Mouse (Mus musculus) c-Kit-positive CD71-positive TER-119-positive erythroid progenitor cells, embryonic 14.5 days (primary cell): ENCODE data around the gene Epb41l1.

Source experiments
- DNase-seq: peaks from one replicate; pipeline ENCODE4 v3.0.0-alpha.2; 2013; ENCODE audit warnings: low spot score

The Epb41l1 gene

GRCm38 (mm10) chr2:156460470-156460869 is 39.8 kb downstream of the Epb41l1 start:
- DNase-seq: no peak

- no peak for DNase-seq
These were observed 41.7 kb downstream of the Epb41l1 start for GRCm38 (mm10) chr2:156462154-156463029.

GRCm38 (mm10) chr2:156464416-156464815 is 43.7 kb downstream of the Epb41l1 start:
- no peak for DNase-seq

GRCm38 (mm10) chr2:156467538-156467937 is 46.8 kb downstream of the Epb41l1 start:
- DNase-seq: no peak

GRCm38 (mm10) chr2:156468890-156469289 is 48.2 kb downstream of the Epb41l1 start:
- DNase-seq: no peak

GRCm38 (mm10) chr2:156469508-156469907 is 48.8 kb downstream of the Epb41l1 start:
- DNase-seq: no peak

- DNase-seq: no peak
These were observed 50.2 kb downstream of the Epb41l1 start for GRCm38 (mm10) chr2:156470938-156471337.

- DNase-seq: no peak
These were observed 51.6 kb downstream of the Epb41l1 start for GRCm38 (mm10) chr2:156472336-156472735.

- DNase-seq: no peak
These were observed 53.0 kb downstream of the Epb41l1 start for GRCm38 (mm10) chr2:156473696-156474095.

- no peak for DNase-seq
These were observed 53.4 kb downstream of the Epb41l1 start for GRCm38 (mm10) chr2:156474111-156474510.

GRCm38 (mm10) chr2:156474891-156475284 is 54.2 kb downstream of the Epb41l1 start:
- DNase-seq: no peak

- DNase-seq: peak; percentile 13
These were observed 54.8 kb downstream of the Epb41l1 start for GRCm38 (mm10) chr2:156475285-156476110.

GRCm38 (mm10) chr2:156476111-156476747 is 55.5 kb downstream of the Epb41l1 start:
- DNase-seq: no peak

GRCm38 (mm10) chr2:156476748-156477151 is 56.0 kb downstream of the Epb41l1 start:
- no peak for DNase-seq

GRCm38 (mm10) chr2:156478046-156478690 is 57.5 kb downstream of the Epb41l1 start:
- no peak for DNase-seq

- no peak for DNase-seq
These were observed 59.1 kb downstream of the Epb41l1 start for GRCm38 (mm10) chr2:156479833-156480232.

GRCm38 (mm10) chr2:156480267-156480666 is 59.6 kb downstream of the Epb41l1 start:
- no peak for DNase-seq

GRCm38 (mm10) chr2:156482299-156482698 is 61.6 kb downstream of the Epb41l1 start:
- DNase-seq: peak; percentile 49

- DNase-seq: no peak
These were observed 62.1 kb downstream of the Epb41l1 start for GRCm38 (mm10) chr2:156482764-156483163.

GRCm38 (mm10) chr2:156483204-156483603 is 62.5 kb downstream of the Epb41l1 start:
- no peak for DNase-seq

- no peak for DNase-seq
These were observed 65.5 kb downstream of the Epb41l1 start for GRCm38 (mm10) chr2:156486086-156486751.
